Mouse (Mus musculus) cerebellum, adult 11-12 months (tissue): ENCODE measurements around the gene Mrpl38.
"Not testable (repeated sequence)": the region's sequence is repeated elsewhere in the genome, so short reads cannot be mapped to it uniquely, and the experiment has no call there.

ENCODE experiments used
- DNase-seq: peaks from one replicate; pipeline ENCODE4 v3.0.0; 2022

Mrpl38 gene

DNA sequence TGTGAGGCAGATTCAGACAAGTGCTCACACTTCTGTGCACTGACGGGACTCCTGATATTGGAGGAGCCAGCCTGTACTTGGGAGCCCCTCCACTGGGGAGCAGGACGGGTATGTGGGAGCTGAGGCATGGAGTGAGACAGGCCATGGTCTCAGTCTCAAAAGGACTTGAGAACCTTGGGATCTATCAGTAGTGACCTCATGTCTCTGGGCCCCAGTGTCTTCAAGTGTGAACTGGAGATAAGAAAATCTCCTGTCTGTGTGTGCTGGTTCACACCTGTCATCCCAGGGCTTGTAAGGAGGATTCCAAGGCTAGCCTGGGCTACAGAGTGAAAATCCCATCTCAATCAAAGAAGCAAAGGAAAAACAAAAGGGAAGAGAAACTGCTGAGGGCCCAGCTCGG is 4.8 kb upstream of the Mrpl38 start:
- DNase-seq: peak; percentile 26

DNA sequence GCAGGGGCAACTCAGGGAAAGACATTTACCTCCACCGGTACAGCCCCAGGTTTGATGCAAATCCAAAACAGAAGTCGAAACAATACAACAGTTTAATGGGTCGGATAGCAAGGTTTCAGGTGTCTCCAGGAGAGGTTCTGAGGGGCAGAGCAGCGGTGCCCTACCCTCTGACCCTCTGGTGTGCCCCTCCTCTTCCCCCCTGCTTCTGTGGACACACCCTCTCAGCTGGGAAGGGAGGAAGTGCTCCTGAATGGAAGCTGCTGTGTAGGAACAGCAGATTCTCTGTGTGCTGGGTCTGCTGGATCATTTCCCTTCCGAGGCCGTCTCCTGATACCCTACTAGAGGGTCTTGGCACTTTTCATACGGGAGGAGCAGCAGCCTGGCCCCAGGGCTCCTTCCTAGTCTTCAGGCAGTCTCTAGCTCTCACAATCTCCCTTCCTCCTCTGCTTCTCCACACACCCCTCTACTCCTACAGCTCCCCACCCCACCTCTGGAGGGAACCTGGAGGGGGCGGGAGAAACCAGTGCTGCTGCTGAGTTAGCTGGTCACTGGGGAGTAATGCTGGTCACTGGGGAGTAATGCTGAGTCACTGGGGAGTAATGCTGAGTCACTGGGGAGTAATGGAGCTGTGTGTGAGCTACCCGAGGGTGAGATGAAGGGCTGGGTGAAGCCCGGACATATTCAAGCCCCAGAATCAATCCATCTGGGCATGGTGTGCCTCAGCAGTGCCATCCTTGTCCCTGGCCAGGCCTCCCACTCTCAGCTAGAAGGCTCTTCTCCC is 3.7 kb upstream of the Mrpl38 start:
- peak; percentile 36 for DNase-seq

DNA sequence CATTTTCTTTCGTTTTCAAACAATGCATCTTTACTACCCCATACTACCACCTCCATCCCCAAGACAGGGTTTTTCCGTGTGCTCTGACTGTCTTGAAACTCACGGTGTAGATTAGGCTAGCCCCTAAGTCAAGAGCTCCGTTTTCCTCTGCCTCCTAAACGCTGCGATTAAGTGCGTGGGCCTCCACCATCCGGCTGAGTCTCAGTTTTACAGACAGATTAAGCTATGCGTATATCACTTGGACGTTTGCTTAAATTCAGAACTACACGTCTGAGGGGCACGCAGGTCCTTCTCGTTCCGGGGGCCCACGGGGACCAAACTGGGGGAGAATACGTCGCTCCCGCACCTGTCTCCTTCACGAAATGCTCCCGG is 586 bp downstream of the Mrpl38 start:
- DNase-seq: no peak

DNA sequence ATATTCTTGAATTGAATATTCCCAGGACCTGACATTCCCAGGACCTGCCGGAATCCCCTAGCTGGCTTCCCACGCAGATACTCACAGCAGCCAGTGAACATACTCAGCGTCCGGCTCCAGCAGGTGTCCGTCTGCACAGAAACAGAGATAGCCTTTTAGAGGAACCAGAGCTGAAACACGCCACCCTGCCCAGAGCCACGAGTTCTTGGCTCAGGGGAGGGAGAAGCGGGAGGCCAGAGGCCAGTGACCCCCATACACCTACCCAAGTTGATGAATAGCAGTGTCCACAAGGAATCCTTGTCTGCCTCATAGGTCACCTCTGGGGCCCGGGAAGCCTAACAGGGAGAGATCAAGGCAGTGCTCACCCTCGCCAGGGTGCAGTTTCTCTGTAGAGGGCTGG is 4.5 kb downstream of the Mrpl38 start:
- DNase-seq: peak; percentile 31

DNA sequence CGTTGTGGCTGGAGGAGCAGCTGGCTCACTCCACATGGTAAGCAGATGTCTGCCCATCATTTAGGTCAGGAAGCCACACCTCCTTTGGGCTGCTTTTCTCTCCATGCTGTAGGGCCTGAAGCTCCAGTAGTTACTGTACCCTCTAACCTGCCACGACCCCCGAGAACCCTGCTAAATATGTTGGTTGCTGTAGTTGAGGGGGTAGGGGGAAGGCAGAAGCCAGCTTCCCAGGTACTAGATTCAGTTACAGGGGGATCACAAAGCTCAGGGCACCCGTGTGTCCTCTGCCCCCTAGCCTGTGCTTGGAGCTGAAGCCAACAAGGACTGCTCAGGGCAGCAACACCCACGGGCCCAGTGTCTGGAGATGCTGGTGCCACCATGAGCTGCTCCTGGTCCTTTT is 5.2 kb downstream of the Mrpl38 start:
- no peak for DNase-seq

DNA sequence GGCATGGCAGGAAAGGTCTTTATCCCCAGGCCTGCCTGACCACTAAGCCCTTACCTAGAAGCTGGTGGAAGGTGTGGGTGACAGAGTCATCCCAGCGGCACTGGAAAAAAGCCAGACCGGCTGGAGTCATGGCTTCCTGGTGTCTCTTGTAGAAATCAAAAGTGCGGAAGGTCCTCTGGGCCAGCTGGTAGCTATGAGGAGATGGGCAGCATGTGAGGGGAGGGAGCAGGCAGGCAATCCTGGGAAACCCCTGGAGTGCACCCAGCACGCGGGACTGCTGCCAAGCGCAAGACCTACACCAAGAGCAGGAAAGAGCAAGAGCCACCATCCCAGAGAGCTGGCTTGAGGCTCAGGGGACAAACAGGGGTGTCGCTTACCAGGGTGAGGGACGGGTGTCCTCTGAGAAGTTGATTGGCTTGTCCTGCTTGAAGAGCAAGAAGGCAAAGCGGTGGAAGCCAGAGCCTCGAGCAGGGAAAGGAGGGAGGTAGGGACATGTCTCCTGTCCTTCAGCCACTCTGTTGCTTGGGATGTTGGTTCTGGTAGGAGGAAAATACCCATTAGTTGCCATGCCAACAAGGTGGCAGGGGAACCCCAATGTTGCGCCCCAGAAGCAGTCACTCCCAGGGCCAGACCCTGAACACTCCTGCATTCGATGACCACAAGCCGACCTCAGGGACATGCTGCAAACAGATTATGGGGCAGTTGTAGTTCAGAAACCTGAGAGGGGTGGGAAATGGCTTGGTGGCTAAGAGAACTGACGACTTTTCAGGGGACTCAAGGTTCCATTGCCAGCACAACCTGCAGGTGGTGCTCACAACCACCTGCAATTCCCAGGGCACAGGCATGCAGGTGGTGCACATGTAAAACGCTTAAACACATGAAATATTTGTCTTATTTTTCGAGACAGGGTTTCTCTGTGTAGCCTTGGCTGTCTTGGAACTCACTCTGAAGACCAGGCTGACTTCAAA is 6.0 kb downstream of the Mrpl38 start:
- peak; percentile 66 for DNase-seq

DNA sequence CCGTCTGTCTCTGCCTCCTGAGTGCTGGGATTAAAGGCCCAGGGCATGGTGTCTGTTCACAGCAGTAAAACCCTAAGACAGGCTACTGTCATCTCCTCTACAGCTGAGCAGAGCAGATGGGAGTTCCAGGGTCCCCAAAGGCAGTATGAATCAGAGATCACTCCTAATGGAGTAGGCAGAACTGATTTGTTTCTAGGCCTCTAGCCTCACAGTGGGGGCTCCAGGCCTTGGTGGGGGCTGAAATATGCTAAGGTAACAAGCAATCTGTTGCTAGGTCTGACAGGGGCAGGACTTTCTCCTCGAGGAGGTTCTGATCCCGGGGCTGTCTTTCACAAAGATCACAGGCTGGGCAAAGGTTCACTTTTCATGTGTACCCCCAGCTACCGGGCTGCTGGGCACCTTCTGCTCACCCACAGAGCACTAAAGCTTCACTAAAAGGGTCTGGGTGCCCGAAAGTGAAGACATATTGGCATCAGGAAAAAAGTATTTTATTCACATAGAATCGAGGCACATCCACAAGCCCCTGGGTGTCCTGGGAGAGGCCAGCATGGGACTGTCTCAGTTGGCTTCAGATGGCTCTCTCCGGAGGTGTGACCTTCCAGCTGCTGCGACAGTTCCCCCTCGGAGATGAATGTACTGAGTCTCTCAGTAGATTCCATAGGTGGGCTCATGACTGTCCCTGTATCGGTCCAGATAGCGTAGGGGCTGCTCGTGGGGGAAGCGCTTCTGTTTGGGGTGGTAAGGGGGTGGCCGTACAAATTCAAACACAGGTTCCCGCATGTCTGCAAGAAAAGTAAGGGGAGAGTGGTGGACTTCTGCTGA is 7.1 kb downstream of the Mrpl38 start:
- DNase-seq: peak; percentile 51

DNA sequence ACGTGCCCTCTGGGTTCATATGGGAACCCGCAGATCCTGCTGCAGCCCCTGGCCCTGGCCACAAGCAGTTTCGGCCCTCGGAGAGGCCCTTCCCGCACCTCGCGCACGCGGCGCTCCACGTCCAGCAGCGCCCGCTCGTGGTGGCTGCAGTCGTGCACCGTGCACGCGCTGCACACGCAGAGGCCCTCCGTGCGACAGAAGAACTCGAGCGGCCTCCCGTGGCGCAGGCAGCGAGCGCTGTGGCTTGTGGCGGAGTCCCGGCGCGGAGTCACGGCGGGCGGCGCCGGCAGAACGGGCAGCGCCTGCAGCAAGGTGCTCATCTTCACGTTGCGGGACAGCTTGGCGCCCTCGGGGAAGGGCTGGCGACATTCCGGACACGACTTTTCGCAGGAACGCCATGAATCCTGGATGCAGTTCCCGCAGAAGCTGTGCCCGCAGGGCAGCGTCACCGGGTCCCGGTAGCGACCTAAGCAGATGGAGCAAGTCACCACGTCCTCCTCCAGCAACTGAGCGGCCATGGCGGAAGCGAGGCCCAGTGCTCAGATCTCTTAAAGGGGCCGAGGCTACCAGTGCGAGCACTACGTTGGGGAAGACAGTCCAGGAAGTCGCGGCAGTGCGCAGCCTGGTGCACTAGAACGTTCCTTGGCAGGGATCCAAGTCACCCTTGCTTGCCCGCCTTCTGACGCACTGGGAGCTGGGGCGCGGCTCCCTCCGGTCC is 8.0 kb downstream of the Mrpl38 start, which contains the start of gene Trim65:
TSS of gene Trim65 (minus strand) at position 641 of the 718 bp plus-strand sequence.
- DNase-seq: peak; percentile 84

DNA sequence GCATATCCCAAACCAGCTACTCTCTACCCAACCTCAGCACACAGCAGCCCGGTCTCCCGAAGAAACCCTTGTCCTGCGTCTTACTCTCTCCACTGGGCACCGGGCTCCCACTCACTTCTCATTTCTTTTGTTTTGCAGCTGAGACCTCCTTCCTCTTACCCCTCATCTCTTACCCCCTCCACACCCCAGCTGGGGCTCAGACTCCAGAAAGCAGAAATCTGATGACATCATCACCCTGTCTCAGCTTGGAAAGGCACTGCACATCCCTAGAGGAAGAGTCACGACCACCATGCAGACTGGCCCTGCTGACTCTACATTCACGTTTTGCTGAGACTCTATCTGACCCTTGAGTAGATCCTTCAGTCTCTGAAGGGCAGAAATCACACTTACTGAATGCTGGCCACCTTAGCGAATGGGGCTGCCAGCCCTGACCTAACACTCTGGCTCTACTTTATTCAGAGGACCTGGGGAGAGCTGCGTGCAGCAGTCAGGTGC is 8.6 kb downstream of the Mrpl38 start:
- no peak for DNase-seq

DNA sequence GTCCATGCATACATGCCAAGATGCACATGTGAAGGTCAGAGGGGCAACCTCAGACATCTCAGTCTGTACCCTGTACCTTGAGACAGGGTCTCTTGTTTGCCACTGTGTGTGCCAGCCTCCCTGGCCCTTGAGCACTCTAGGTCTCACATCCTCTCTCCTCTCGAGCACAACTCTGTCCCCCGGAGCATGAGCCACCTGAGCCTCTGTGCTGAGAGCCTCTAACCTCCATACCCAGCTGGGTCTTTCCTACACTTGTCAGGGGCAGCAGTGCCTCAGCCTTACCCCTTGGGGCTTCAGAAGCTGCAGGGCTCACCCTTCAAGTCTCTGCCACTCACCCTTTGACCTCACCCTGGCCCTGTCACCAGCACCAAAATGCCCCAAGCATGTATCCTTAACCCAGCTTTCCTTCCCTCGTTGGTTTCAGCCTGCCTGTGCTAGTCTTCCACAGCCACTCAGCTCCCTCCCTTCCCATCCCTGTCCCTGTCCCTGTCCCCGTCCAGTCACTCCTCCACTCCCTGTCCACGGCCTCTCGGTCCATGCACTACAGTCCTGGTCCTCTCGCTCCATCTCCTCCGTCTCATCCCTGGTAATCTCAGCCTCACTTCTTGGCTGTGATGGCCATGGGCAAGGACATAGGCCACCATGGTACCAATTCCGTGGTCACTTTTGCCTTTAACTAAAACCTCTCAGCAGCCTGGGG is 9.4 kb downstream of the Mrpl38 start:
- DNase-seq: no peak

DNA sequence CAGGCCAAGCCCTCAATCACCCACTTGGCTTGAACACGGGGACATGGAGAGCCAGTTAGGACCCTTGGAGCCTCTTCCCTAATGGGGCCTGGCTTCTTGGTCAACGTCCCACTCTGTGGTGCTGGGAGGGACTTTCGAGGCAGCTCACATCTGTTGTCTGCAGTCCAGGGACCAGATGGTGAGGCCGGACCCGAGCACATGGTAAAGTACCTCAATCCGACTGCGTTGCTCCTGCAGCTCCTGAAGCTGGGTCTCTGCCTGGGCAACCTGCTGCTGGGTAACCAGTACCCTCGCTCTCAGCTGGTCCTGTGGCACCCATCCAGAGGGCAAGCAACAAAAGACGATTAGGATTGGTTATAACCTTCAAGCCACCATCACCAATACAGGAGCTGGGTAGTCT is 10.7 kb downstream of the Mrpl38 start:
- peak; percentile 38 for DNase-seq

DNA sequence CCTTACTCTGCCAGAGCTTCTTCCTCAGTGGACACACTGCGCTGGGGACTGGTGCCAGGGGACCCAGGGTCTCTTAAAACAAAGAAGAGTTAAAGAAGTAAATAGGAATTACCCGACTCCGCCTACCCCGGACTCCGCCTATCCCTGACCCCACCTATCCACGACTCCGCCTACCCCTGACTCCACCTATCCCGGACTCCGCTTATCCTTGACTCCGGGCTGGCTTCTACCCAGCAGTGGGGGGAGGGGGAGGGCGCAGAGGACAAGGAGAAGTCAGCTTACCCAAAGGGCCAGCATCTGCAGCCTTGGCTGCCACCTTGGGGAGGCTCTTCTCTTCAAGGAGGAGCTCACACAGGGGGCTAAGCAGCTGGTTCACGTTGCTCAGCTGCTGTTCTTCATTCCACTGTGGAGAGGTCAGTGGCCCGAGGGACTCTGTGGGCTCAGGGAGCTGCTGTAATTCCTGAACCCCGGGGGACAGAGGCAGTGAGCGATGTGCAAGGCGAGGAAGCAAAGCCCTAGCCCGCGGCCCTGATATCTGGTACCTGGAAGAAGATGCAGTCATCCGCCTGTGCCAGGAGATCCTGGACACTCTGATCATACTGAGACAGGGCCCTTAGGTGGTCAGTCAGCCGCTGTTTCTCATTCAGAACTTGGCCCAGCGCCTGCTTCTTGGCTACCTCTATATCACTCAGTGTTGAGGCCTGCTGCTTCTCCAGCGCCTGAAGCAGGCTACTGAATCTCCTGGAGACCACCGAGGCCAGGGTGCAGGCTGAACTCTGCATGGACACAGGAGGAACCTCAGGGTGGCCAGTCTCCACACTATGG is 11.3 kb downstream of the Mrpl38 start, which contains the start of gene Trim47:
TSS of gene Trim47 (minus strand) at position 55 of the 825 bp plus-strand sequence.
- DNase-seq: peak; percentile 59

DNA sequence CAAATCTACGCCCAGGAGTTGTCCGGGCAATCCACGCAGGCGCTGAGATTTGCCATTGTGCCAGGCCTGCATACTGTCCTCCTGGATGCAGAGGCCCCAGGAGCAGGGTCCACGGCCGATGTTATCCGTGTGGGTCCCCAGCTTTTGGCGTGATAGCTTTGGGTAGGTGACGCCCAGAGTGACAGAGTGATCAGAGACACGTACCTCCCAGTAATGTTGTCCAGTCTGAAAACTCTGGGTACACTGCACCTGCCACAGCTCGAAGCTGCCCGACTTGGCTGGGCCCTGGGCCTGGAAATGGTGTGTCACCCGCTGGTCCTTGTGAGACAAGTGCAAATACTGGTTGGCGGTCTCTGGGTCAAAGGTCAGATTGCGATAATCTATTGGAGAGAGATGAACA is 12.4 kb downstream of the Mrpl38 start:
- DNase-seq: no peak

DNA sequence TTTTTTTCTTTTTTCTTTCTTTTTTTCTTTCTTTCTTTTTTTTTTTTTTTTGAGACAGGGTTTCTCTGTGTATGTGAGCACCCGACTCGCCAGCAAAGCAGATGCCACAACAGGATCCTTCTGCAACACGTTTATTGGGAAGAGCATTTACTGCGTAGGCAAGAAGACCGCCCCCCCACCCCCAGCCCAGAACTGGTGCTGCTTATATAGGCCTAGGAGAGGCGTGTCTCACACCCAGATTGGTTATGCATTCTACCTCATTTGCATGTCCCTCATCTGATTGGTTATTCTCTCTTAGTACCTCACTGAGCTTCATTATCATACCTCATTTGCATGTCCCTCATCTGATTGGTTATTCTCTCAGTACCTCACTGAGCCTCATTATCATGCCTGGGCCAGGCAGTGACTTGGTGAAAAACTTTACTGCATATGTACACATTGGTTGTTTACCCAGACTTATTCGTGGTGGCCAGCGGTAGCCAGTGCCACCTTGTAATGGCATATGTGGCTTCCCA is 16.9 kb downstream of the Mrpl38 start:
- DNase-seq: not testable (repeated sequence)

DNA sequence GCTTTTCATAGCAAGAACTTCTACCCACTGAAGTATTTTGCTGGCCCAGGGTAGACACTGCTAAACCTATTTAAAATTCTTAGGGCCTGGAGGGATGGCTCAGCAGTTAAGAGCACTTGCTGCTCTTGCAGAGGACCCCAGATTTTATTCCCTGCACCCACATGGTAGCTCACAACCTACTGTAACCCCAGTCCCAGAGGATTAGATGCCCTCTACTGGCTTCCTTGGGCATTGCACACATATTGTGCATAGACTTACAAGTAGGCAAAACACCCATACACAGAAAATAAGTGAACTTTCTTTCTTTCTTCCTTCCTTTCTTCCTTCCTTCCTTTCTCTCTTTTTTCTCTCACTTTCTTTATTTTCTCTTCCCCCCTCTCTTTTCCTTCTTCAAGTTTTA is 20.8 kb downstream of the Mrpl38 start:
- no peak for DNase-seq

DNA sequence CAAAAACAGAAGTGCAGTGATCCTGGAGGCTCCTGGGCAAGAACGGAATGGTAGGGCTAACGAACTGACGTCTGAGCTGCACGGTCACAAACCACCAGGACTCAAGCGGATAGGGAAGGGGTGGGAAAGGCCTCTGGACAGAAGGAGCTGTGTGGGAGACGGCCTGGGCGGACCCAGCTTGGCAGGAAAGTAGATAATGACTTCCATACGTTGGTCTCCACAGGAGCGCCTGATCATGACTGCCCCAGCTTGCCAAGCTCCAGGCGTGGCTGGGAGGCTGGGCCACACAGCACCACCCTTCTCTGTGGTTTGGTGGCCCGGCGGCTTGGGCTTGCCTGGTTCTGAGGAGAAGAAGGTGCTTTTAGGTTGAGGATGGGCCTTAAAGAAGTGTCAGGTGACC is 21.4 kb downstream of the Mrpl38 start:
- no peak for DNase-seq

DNA sequence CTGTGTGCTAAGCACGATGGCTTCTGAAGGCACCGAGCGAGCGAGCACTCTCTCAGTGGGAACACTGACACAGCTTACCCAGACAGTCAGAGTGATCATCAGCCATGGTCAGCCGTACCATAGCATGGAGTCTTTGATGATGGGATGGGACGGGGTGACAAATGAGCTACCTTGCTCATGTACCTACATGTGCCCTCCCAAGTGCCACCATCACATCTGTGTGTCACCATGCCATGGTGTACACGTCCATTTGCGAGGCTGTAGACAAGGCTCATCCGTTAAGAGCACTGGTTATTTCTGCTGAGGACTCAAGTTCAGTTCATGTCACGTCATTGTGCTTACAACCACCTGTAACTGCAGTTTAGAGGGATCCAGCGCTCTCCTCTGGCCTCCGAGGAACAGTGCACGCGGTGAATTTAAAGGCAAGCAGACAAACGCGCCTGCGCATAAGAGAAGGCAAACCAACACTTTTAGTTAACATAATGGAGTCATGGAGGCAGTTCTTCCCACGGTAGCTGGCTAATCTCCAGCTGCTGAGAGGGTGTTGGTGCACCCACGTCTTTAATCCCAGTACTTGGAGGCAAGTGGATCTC is 27.0 kb downstream of the Mrpl38 start:
- DNase-seq: no peak

DNA sequence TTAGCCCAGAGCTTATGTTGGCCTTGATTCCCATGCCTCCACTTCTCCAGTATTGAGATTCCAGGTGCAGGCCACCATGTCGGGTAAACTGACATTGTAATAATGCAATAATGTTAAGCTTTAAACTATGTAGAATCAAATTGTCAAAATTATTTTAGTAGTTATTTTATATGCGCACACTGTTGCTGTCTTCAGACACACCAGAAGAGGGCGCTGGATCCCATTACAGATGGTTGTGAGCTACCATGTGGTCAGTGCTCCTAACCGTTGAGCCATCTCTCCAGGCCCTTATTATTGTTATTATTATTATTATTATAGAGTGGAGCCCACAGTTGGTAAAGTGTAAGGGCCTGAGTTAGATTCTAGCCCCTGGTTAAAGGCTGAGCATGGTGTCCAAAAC is 27.6 kb downstream of the Mrpl38 start:
- DNase-seq: no peak

DNA sequence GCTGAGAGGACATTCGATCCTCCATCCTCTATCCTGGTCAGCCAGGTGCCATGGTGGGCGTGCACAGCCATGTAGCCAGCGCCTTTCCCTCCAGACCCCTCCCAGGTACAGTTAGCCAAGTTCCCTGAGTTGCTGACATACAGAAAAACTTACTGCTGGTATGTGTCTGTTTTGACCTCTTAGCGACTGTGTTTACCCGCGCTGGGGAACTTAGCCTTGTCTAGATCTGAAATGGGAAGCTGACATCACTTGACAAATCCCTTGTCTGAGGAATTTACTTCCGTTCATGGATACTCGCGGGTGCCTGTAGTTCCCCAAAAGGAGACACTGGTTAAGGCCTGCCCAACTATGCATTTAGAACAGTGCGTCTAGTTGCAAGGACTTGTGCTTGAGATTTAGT is 28.1 kb downstream of the Mrpl38 start:
- no peak for DNase-seq

DNA sequence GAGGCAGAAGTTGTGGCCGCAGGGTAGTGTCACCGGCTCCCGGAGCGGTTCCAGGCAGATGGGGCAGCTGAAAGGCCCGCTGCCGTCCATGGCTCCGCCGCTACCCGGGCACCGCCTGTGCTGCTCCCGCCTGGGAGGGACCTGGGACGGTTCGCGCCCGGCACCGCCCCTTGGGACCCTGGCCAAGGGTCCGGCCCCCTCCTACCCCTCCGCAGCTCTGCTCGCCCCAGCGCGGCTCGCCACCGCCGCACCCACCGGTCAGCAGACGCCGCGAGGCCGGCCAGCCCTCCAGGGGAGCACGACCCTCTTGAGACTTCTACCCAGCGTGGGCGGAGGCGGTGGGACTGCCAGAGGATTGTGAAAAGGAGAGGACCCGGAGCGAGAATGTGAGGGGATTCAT is 28.5 kb downstream of the Mrpl38 start:
- no peak for DNase-seq
